In the genomic region with DNA sequence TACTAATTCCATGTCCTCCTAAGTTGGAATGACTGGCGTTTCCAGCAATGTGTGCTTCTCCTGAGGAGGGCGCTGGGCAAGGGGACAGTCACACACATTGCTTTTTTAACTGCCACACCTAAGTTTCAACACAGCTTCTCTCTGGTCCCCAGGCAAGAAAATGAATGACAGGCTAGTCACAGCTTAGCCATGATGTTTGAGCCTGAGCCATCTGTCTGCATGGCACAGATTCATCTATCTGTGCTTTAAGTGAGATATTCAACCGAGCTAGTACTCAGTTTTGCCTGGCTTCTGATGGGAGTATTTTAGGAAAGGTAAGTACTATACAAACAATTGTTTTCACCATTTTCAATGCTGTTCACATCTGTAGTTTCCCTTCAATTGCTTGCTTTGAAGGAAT, we compare ENCODE assay signal across 20 mouse cellular contexts.
A peak's percentile ranks its signal among the peaks of the same experiment; 100 is the strongest.
DNase-seq lines count a peak whose midpoint lies in the region; ATAC-seq and TF ChIP-seq lines count a peak whose summit lies in the region.
"Had no signal": no experiment of that assay in that cellular context is flagged by ENCODE, and none has a peak within 500 bp of the region (broad histone marks: within the 10 kb centered on the region; RNA-seq: fewer than 3 reads in every experiment).

No protein-coding gene starts in this region.

- 0 out of 2 replicates have a peak, but pooled peaks cover 3% of the 10 kb centered on the region for H3K4me1 ChIP-seq in forebrain, postnatal 0 days (ENCODE audit: insufficient read depth)
- H3K4me1 ChIP-seq in hindbrain, postnatal 0 days (ENCODE audit: insufficient read depth, low read length), result no peaks in the 10 kb centered on the region

- H3K9me3 ChIP-seq in forebrain, postnatal 0 days (ENCODE audit: low read length), result no peaks in the 10 kb centered on the region
- H3K9me3 ChIP-seq in hindbrain, postnatal 0 days (ENCODE audit: low read length), result no peaks in the 10 kb centered on the region
- H3K9me3 ChIP-seq: embryonic facial prominence, embryonic 10.5 days; heart, embryonic 10.5 days; hindbrain, embryonic 12.5 days had no signal

- H3K9ac ChIP-seq in forebrain, postnatal 0 days, result no peak overlapping the region
- H3K9ac ChIP-seq in hindbrain, postnatal 0 days (replicated peaks; ENCODE audit: low read length), result no peak overlapping the region
- H3K9ac ChIP-seq: hindbrain, embryonic 12.5 days had no signal

- 58% methylated on average over 3 of the region's 3 CpGs for WGBS in forebrain, postnatal 0 days
- 78% methylated on average over 3 of the region's 3 CpGs for WGBS in hindbrain, postnatal 0 days

- no peak overlapping the region for H3K4me2 ChIP-seq in forebrain, postnatal 0 days (ENCODE audit: low read depth)
- H3K4me2 ChIP-seq in hindbrain, postnatal 0 days (ENCODE audit: low read depth, low read length), result no peak overlapping the region
- H3K4me2 ChIP-seq: hindbrain, embryonic 12.5 days had no signal

- no peak overlapping the region for H3K27ac ChIP-seq in forebrain, postnatal 0 days (ENCODE audit: low read depth, low read length)
- no peak overlapping the region for H3K27ac ChIP-seq in hindbrain, postnatal 0 days
- H3K27ac ChIP-seq: embryonic facial prominence, embryonic 10.5 days; heart, embryonic 10.5 days; hindbrain, embryonic 12.5 days had no signal

- no peaks in the 10 kb centered on the region for H3K27me3 ChIP-seq in forebrain, postnatal 0 days (ENCODE audit: insufficient read depth, low read length)
- no peaks in the 10 kb centered on the region for H3K27me3 ChIP-seq in hindbrain, postnatal 0 days (ENCODE audit: insufficient read depth, low read length)
- H3K27me3 ChIP-seq: hindbrain, embryonic 12.5 days had no signal

- no peaks in the 10 kb centered on the region for H3K36me3 ChIP-seq in forebrain, postnatal 0 days (ENCODE audit: insufficient read depth)
- H3K36me3 ChIP-seq in hindbrain, postnatal 0 days (ENCODE audit: insufficient read depth, low read length), result no peaks in the 10 kb centered on the region
- H3K36me3 ChIP-seq: embryonic facial prominence, embryonic 10.5 days; heart, embryonic 10.5 days; hindbrain, embryonic 12.5 days had no signal

- peak; percentile 50; the same call in 1 of the 2 replicates for ATAC-seq in forebrain, postnatal 0 days
- no peak for ATAC-seq in hindbrain, postnatal 0 days
- ATAC-seq: hindbrain, embryonic 16.5 days had no signal

- TF ChIP-seq CTCF in brain, embryonic 14.5 days (IDR thresholded peaks at IDR 0.05; ENCODE audit: borderline replicate concordance, extremely low read depth, insufficient read depth, insufficient read length), result no peak
- TF ChIP-seq CTCF in forebrain, postnatal 0 days (IDR thresholded peaks at IDR 0.05; ENCODE audit: low read depth), result peak; percentile 22; the same call in 1 of the 2 replicates
- TF ChIP-seq CTCF in hindbrain, postnatal 0 days (IDR thresholded peaks at IDR 0.05; ENCODE audit: low read depth), result no peak

- no peak for TF ChIP-seq POLR2A in brain, embryonic 14.5 days (IDR thresholded peaks at IDR 0.05; ENCODE audit: borderline replicate concordance, extremely low read depth, insufficient read depth, insufficient read length, poor library complexity, severe bottlenecking)

- H3K4me3 ChIP-seq in forebrain, postnatal 0 days (ENCODE audit: low read depth, low read length), result no peak overlapping the region
- no peak overlapping the region for H3K4me3 ChIP-seq in hindbrain, postnatal 0 days (ENCODE audit: low read length)
- H3K4me3 ChIP-seq: embryonic facial prominence, embryonic 10.5 days; heart, embryonic 10.5 days; hindbrain, embryonic 12.5 days had no signal

- DNase-seq in layer of hippocampus, adult 11-12 months (ENCODE audit: low spot score), result peak; percentile 21
- DNase-seq in layer of hippocampus, postnatal 10 days (ENCODE audit: low spot score in 2 of 2), result no peak
- DNase-seq in brain, adult 2 months (ENCODE audit: low read depth, low spot score), result peak; percentile 68
- DNase-seq in brain, embryonic 14.5 days (ENCODE audit: low read depth), result peak; percentile 74
- peak; percentile 63 for DNase-seq in forebrain, postnatal 0 days
- DNase-seq in gastrocnemius, postnatal 10 days, result no peak
- no peak for DNase-seq in hindbrain, postnatal 0 days (ENCODE audit: low spot score)
- DNase-seq in cerebellum, postnatal 36 days, result no peak
- DNase-seq: adrenal gland, adult 8-10 months; adrenal gland, postnatal 36 days; cerebellum, adult 11-12 months; cerebellum, adult 9-10 months; cerebellum, postnatal 25 days; heart, adult 18-20 months; heart, postnatal 10 days; heart, postnatal 4 days had no signal

Comparison
In these comparisons a context has a peak if more than half of its experiments do, and no peak if none do; other contexts are left out.
1. DNase-seq: peak in layer of hippocampus, adult 11-12 months (single experiment), brain, adult 2 months (single experiment), brain, embryonic 14.5 days (single experiment) and forebrain, postnatal 0 days (single experiment); none in layer of hippocampus, postnatal 10 days (0 of 2), gastrocnemius, postnatal 10 days (single experiment), hindbrain, postnatal 0 days (single experiment) and cerebellum, postnatal 36 days (0 of 2).